Mouse (Mus musculus): ENCODE measurements around the gene Me3.

- TF ChIP-seq CTCF (IDR thresholded peaks at IDR 0.05; ENCODE audit: extremely low read depth, insufficient read depth, insufficient read length, insufficient replicate concordance) (no peak), POLR2A (IDR thresholded peaks at IDR 0.05; ENCODE audit: low read depth, low read length) (no peak)
Measured at GRCm38 (mm10) chr7:89856440-89857217, 224.4 kb downstream of the Me3 start.
